7 mouse cellular contexts compared by ENCODE assay signal in genomic region chr1:119053402-119053841, GRCm38 (mm10). TPM values are rescaled to one million over a fixed set of nuclear protein-coding genes. Genes with fewer than 3 reads are reported as not detected.
DNase-seq lines count a peak whose midpoint lies in the region; ATAC-seq and TF ChIP-seq lines count a peak whose summit lies in the region.

TSS of gene Gli2 (minus strand) at chr1:119053619.

- no peak for TF ChIP-seq POLR2A in brain, embryonic 14.5 days (IDR thresholded peaks at IDR 0.05; ENCODE audit: borderline replicate concordance, extremely low read depth, insufficient read depth, insufficient read length, poor library complexity, severe bottlenecking)

- peak within 1 kb of the TSS; percentile 63 for H3K4me3 ChIP-seq in embryonic facial prominence, embryonic 14.5 days (ENCODE audit: low read depth, low read length)
- peak within 1 kb of the TSS; percentile 72 for H3K4me3 ChIP-seq in limb, embryonic 12.5 days (replicated peaks)
- peak within 1 kb of the TSS; percentile 57 for H3K4me3 ChIP-seq in midbrain, embryonic 13.5 days (replicated peaks)
- H3K4me3 ChIP-seq in stomach, embryonic 15.5 days (replicated peaks) = peak within 1 kb of the TSS; percentile 54

- ATAC-seq in embryonic facial prominence, embryonic 14.5 days (ENCODE audit: low read depth) = peak; percentile 90
- peak; percentile 81 for ATAC-seq in limb, embryonic 12.5 days (ENCODE audit: insufficient number of reproducible peaks, insufficient read depth, low FRiP score, low TSS enrichment, low read depth)
- ATAC-seq in midbrain, embryonic 13.5 days = peak; percentile 85
- peak; percentile 75 for ATAC-seq in stomach, embryonic 15.5 days (ENCODE audit: insufficient read depth, low FRiP score, low read depth)

- peak; percentile 71 for TF ChIP-seq CTCF in brain, embryonic 14.5 days (IDR thresholded peaks at IDR 0.05; ENCODE audit: borderline replicate concordance, extremely low read depth, insufficient read depth, insufficient read length)

- no peaks in the 10 kb centered on the region for H3K9me3 ChIP-seq in embryonic facial prominence, embryonic 14.5 days (ENCODE audit: control insufficient read depth, low read length)
- H3K9me3 ChIP-seq in limb, embryonic 12.5 days = no peaks in the 10 kb centered on the region
- H3K9me3 ChIP-seq in midbrain, embryonic 13.5 days = no peaks in the 10 kb centered on the region
- H3K9me3 ChIP-seq in stomach, embryonic 15.5 days = no peaks in the 10 kb centered on the region

- H3K27ac ChIP-seq in embryonic facial prominence, embryonic 14.5 days (replicated peaks; ENCODE audit: low read depth, low read length) = peak within 1 kb of the TSS; percentile 97
- peak within 1 kb of the TSS; percentile 99 for H3K27ac ChIP-seq in limb, embryonic 12.5 days
- H3K27ac ChIP-seq in midbrain, embryonic 13.5 days = peak within 1 kb of the TSS; percentile 83
- H3K27ac ChIP-seq in stomach, embryonic 15.5 days = peak within 1 kb of the TSS; percentile 90

- peak within 1 kb of the TSS; percentile 80 for H3K9ac ChIP-seq in embryonic facial prominence, embryonic 14.5 days (ENCODE audit: low read depth, low read length)
- peak within 1 kb of the TSS; percentile 89 for H3K9ac ChIP-seq in limb, embryonic 12.5 days (replicated peaks)
- peak within 1 kb of the TSS; percentile 74 for H3K9ac ChIP-seq in midbrain, embryonic 13.5 days (replicated peaks)
- peak within 1 kb of the TSS; percentile 46; the same call in 1 of the 2 replicates for H3K9ac ChIP-seq in stomach, embryonic 15.5 days

- whole genome bisulfite sequencing in embryonic facial prominence, embryonic 14.5 days = 0% methylated on average over 27 of the region's 42 CpGs
- under 1% methylated on average over 42 of the region's 42 CpGs for WGBS in limb, embryonic 12.5 days
- WGBS in midbrain, embryonic 13.5 days = under 1% methylated on average over 41 of the region's 42 CpGs
- 0% methylated on average over 32 of the region's 42 CpGs for WGBS in stomach, embryonic 15.5 days

- DNase-seq in brain, embryonic 14.5 days (ENCODE audit: low read depth) = peak; percentile 97
- peak; percentile 97 for DNase-seq in embryonic facial prominence, embryonic 14.5 days (ENCODE audit: low spot score)
- peak; percentile 78 to 84 for DNase-seq in heart, adult 9 months (ENCODE audit: low spot score in 2 of 2)
- DNase-seq in kidney, adult 9 months = peak; percentile 67

- H3K4me1 ChIP-seq in embryonic facial prominence, embryonic 14.5 days (ENCODE audit: control insufficient read depth, insufficient read depth, low read length) = peaks cover 43% of the 10 kb centered on the region
- H3K4me1 ChIP-seq in limb, embryonic 12.5 days (replicated peaks) = peaks cover 58% of the 10 kb centered on the region
- peaks cover 63% of the 10 kb centered on the region for H3K4me1 ChIP-seq in midbrain, embryonic 13.5 days (replicated peaks)
- peaks cover 35% of the 10 kb centered on the region for H3K4me1 ChIP-seq in stomach, embryonic 15.5 days

- H3K36me3 ChIP-seq in embryonic facial prominence, embryonic 14.5 days (ENCODE audit: control insufficient read depth, insufficient read depth, low read length) = no peaks in the 10 kb centered on the region
- no peaks in the 10 kb centered on the region for H3K36me3 ChIP-seq in limb, embryonic 12.5 days
- H3K36me3 ChIP-seq in midbrain, embryonic 13.5 days = no peaks in the 10 kb centered on the region
- H3K36me3 ChIP-seq in stomach, embryonic 15.5 days = no peaks in the 10 kb centered on the region

- peak within 1 kb of the TSS; percentile 90 for H3K4me2 ChIP-seq in embryonic facial prominence, embryonic 14.5 days (ENCODE audit: low read depth, low read length)
- peak within 1 kb of the TSS; percentile 71 for H3K4me2 ChIP-seq in limb, embryonic 12.5 days
- H3K4me2 ChIP-seq in midbrain, embryonic 13.5 days (replicated peaks) = peak within 1 kb of the TSS; percentile 93
- H3K4me2 ChIP-seq in stomach, embryonic 15.5 days = peak within 1 kb of the TSS; percentile 86

- no peaks in the 10 kb centered on the region for H3K27me3 ChIP-seq in embryonic facial prominence, embryonic 14.5 days (replicated peaks; ENCODE audit: control insufficient read depth, insufficient read depth, low read length)
- 0 out of 2 replicates have a peak, but pooled peaks cover 3% of the 10 kb centered on the region for H3K27me3 ChIP-seq in limb, embryonic 12.5 days
- H3K27me3 ChIP-seq in midbrain, embryonic 13.5 days = peaks cover 38% of the 10 kb centered on the region
- H3K27me3 ChIP-seq in stomach, embryonic 15.5 days (replicated peaks) = 0 out of 2 replicates have a peak, but pooled peaks cover 15% of the 10 kb centered on the region

RNA-seq across cellular contexts. Expression of gene Gli2, which starts in this region (rescaled TPM):
- 6.4 and 8.3 TPM in 2 replicates for polyA plus RNA-seq in brain, embryonic 14.5 days (2012; rRNA removed)
- polyA plus RNA-seq in embryonic facial prominence, embryonic 14.5 days (2014; fragmentation: Nextera tagmentation; extraction: Ambion mirVana) = 14.7 and 15.1 TPM in 2 replicates
- polyA plus RNA-seq in limb, embryonic 12.5 days (2016; fragmentation: Nextera tagmentation; extraction: Ambion mirVana) = 14.2 and 18.2 TPM in 2 replicates
- 2.9 and 3.9 TPM in 2 replicates for polyA plus RNA-seq in midbrain, embryonic 13.5 days (2015; fragmentation: Nextera tagmentation; extraction: Ambion mirVana)
- polyA plus RNA-seq in stomach, embryonic 15.5 days (2015; fragmentation: Nextera tagmentation; extraction: Ambion mirVana) = 7.7 and 8.1 TPM in 2 replicates

Comparison
In these comparisons a context has a peak if more than half of its experiments do, and no peak if none do; other contexts are left out.
1. Peak in every context shown above with its lines: DNase-seq, ATAC-seq, H3K4me3 ChIP-seq and H3K27ac ChIP-seq.